Mouse (Mus musculus): ENCODE results near the gene Neu2.

Gene Neu2

DNA sequence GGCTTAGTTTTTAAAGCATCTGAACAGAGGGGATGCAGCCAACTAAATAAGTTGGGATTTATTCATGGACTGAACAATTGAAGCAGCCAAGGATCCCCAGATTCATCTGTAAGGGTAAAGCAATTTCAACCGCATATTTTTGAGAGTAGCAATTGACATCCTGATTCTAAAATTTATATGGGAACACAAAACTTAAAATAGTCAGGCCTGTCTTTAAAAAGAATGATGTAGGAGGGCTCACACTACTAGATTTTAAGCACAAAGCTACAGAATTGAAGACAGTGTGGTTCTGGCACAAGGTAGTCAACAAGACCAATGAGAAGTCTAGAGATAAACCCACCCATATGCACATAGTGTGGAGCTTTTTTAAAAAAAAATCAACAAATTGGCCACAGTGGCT is 27.3 kb downstream of the Neu2 start:
- no peak for DNase-seq (ENCODE audit: extremely low spot score)

DNA sequence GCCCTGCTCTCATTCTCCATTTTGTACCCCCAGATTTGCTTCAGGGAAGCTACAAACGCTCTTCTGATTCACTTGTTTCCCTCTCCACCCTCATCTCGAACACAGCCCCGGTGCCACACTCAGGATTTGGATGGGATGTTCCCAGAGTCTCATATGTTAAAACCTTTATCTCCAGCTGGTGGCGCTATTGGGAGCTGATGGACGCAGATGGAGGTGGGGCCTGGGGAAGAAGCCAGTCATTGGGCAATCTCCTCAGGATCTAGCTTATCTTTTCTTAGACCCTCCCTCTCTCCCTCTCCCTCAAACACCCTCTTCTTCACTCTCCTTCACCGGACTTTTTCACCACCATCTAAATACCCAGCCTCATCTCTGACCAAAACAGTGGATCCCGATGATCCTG is 31.9 kb downstream of the Neu2 start:
- DNase-seq (ENCODE audit: extremely low spot score) = peak; percentile 42

DNA sequence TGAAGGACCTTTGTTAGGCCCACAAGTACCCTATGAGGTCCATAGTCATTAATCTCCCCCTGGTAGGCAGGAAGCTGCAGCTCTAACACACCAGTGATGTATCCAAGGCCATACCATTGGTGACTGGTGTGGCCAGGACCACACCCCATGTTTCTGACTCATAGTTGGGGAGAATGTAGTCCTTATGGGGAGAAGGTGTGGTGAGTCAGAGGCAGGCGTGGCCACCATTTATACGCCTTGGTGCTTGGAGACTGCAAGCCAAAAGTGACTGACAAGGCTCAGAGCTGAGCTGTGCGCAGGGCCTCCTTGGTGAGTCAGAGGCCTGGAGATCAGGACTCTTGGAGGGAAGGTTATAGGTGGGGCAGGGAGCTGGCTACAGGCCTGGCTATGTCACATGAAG is 41.3 kb downstream of the Neu2 start:
- DNase-seq (ENCODE audit: extremely low spot score) = no peak

DNA sequence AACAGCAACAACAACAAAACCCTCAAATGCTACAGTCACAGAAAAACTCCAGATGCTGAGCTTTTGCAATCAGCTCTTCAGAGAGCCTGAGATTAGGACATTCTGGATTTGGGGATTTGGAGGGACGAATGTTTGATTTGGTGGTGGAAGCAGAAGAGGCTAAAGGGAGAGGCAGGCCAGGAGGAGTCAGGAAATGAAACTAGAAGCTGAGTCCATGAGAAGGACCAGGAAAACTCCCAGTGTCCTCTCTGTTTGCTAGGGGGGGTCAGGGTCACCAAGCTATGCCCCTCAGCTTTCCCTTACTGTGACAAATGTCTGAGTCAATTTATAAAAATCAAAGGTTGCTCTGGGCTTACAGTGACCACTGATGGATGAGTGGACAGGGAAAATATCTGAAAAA is 43.9 kb downstream of the Neu2 start:
- no peak for DNase-seq (ENCODE audit: extremely low spot score)

DNA sequence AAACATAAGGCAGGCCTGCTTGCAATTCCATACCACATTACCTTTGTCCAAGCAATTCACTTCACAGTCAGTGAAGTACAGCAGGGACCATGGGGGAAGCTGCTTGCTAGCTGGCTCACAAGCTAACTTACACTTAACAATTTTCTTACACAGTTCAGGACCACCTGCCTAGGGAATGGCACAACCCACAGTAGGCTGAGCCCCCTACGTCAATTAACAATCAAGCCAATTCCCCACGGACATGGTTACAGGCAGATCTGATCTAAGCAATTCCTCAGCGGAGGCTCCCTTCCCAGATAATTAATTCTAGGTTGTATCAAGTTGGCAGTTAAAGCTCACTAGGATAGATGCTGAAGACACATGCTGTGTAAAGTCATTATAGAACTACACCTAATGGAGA is 53.3 kb downstream of the Neu2 start:
- no peak for DNase-seq (ENCODE audit: extremely low spot score)

DNA sequence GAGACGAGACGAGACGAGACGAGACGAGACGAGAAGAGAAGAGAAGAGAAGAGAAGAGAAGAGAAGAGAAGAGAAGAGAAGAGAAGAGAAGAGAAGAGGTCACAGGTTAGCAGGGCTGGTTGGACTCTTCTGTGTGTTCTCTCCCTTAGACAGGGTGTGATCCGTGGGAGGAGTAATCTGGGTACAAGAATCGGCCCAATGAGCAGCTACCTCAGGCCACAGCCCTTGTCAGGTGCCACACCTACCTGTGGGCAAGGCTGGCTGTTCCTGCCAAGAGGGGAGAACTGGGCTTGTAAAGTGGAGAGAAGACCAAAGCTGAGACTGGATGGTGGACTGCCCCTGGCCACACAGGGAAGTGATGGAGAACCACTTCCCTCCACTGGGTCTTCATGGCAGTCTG is 56.1 kb downstream of the Neu2 start:
- no peak for DNase-seq (ENCODE audit: extremely low spot score)

DNA sequence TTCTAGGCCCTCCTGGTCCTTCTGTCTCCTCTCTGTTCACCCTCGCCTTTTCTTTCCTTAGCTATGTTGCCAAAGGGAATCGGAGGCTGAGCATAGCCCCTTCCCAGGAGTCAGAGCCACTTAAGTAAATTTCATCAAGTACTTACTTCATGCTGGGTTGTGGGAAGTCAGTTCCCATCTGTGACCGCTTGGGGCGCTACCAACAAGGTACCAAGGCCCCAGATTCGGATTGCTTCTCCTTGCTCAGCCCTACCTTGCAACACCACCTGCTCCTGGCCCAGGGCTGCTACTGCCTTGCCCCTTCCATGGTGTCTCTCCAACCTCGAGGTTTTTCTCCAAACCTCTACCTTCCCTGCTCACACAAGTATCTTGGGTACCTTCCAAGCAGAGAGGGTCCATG is 58.7 kb downstream of the Neu2 start:
- DNase-seq (ENCODE audit: extremely low spot score) = no peak

DNA sequence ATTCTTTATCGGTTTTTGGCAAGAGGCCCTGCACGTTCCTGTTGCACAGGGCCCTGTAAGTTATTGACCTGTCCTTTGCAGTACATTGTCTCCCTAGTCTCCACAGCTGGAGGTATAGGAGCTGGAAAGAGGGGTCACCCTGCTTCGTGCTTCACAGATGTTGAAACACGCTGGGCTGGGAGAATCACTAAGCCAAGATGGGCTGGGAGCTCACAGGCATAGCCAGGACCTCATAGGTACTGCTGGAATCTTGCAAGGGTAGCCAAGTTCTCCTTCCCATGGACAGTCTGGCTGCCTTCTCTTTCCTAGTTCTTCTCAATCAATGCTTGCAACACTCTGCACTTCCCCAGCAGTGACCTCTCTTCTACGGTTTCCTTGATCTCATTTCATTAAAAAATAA is 63.6 kb downstream of the Neu2 start:
- no peak for DNase-seq (ENCODE audit: extremely low spot score)

DNA sequence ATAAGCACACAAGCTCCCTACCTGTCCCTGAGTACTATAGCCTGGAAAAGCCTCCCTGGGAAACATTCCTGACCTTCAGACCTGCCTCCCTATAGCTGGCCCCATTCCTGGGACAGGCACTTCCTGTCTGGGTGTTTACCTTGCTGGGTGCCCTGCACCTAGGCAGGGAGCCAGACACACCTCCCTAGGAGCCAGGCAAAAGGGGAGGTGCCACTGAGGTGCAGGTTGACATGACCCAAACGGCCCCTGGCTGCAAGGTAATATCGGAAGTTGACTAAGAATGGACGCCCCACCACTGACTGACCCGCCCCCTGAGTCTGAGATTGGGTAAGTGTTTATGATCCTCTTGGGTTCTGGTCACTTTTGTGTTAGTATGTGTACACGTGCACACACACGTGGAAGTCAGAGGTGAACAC is 64.1 kb downstream of the Neu2 start, which contains the start of gene Ngef:
TSS of gene Ngef (minus strand) at position 71 of the 416 bp plus-strand sequence.
- no peak for DNase-seq (ENCODE audit: extremely low spot score)

DNA sequence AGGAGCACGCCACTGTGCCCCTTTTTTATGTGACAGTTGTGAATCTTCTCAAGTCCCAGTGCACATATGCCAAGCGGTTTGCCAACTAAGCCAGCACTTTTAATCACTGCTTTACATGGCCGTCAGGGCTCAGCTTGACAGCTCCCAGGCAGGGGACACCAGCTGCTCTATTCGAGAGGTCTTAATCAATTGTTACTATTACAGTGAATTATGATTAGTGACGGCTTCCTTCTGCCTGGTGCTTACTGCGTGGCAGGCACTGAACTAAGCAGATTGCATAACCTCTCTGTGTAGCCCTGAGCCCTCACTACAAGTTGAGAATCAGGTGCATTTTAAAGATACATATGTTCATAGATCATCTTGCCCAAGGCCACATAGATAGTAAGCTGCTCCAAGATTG is 64.7 kb downstream of the Neu2 start:
- DNase-seq (ENCODE audit: extremely low spot score) = no peak

DNA sequence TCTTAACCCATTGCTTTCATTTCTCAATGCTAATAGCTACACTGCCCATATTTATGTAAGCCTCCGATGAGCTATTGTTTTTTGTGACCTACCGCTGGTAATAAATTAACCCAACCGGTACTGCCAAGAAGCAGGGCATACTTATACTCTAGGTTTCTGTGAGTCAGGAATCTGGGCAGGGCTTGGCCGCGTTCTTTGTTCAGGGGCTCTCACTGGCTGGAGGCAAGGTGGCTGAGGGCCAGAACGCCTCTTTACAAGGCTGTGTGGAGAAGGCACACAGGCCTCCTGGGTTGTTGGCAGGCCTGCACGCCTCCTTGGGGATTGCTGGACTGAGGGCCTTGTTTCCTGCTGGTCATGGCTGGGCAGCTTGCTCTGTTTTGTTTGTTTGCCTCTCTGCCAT is 65.1 kb downstream of the Neu2 start:
- no peak for DNase-seq (ENCODE audit: extremely low spot score)

DNA sequence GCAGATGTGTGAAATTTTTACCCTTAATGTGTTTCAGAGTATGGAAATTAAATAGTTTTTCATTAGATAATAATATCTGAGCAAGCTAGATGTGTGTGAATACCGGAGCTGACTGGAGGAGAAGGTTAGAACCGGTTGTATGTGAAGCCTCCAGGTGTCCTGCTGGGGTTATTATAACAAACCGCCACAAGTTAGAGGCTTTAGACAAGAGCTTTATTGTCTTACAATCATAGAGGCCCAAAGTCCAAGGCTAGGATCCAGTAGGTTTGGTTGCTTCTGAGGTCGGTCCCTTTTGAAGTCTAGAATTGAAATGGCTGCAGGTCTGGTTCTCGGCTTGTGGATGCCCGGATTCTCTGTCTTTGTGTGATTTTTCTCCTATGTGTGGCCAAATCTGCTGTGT is 69.3 kb downstream of the Neu2 start:
- no peak for DNase-seq (ENCODE audit: extremely low spot score)

DNA sequence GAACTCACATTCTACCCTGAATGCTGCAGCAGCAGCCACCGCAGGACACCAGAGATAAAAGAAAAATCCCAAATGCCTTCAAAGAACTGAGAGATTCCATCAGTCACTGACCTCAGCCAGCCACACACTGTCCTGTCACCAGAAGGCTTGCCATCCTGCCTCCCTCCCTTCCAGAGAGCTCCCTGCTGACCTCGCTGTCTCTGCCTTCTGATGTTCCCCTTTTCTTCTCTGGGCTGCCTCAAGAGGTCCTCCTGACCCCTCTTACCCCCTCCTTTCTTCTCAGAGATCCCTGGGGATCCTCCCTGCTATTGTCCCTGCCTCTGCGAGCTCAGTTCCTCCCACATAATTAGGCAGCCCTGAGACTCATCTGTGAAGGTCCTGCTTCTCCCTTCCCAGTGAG is 71.1 kb downstream of the Neu2 start:
- peak; percentile 51 for DNase-seq (ENCODE audit: extremely low spot score)

DNA sequence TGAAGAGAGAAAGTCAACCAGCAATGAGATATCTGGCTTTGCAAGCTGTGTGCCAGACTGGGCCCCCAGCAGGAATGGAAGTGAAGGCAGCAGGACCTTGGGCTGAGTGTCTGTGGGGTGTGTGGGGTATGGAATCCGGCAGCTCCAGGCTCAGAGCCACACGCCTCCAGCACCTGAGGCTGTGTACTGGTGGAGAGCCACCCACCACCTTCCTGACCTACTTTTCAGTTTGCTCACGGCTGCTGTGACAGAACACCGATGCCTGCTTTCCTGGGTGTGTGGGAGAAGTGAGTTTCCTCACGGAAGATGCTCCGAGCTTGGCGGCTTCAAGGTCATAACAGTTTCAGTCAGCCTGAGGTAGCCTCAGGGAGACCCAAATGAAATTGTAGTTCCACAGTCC is 79.5 kb downstream of the Neu2 start:
- no peak for DNase-seq (ENCODE audit: extremely low spot score)

DNA sequence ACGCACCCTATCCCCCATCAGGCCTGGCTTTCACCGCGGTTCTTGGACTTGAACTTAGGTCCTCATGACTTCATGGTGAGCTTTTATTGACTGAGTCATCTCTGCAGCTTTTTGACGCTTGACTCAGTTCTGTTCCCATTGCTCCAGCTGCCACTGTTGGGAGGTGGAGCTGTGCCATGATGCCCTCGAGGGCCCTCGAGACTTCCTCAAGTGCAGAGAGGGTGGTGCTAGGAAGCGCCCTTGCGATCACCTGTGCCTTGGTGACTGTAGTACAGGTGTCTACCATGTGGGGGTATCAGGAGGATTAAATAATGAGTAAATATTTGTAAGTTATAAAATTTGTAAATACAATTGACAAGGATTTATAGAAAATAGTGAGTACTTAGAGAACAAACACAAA is 80.3 kb downstream of the Neu2 start:
- no peak for DNase-seq (ENCODE audit: extremely low spot score)

DNA sequence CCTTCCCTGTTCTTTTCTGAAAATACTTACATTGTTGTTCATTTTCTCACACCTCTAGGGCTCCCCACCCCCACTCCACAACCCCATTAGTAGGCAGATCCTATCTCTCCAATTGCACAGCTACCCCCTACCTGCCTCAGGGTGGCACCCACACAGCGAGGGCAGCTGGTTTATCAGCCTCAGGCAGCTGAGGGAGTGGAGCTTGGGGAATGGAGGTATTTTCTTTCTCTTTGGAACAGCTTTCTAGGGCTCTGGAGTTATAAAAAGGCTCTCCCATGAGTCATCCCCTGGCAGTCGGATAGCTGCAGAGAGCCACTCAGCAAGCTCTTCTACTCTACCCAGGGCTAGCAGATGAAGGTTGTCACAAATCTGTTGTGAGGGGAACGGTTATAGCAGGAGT is 84.6 kb downstream of the Neu2 start:
- DNase-seq (ENCODE audit: extremely low spot score) = no peak

DNA sequence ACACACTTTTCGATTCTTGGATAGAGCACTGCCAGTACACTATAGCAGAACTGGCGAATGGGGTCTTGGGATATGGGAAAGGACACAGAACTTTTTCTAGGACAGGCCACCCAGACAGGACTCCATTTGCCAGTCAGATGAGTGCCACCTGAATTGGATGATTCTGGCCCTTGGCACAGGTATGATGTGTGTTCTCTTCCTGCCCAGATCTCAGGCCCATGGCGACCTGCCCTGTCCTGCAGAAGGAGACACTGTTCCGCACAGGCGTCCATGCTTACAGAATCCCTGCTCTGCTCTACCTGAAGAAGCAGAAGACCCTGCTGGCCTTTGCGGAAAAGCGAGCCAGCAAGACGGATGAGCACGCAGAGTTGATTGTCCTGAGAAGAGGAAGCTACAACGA is 85.0 kb downstream of the Neu2 start:
- no peak for DNase-seq (ENCODE audit: extremely low spot score)

DNA sequence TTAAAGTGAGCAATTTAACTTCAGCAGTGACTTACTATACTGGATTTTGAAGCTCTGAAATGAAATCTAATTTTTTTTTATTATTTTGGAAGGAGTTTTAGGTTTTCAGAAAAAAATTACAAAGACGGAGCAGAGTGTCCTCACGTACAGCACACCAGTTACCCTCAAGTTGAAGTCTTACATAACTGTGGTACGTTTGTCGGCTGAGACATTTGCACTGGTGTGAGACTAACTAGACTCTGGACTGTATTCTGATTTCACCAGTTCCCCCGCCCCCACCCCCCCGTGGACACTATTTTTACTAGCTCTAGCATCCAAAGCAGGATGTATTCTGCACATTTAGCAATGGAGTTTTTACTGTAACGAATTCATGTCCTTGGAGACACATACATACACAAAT is 90.8 kb downstream of the Neu2 start:
- DNase-seq (ENCODE audit: extremely low spot score) = no peak

DNA sequence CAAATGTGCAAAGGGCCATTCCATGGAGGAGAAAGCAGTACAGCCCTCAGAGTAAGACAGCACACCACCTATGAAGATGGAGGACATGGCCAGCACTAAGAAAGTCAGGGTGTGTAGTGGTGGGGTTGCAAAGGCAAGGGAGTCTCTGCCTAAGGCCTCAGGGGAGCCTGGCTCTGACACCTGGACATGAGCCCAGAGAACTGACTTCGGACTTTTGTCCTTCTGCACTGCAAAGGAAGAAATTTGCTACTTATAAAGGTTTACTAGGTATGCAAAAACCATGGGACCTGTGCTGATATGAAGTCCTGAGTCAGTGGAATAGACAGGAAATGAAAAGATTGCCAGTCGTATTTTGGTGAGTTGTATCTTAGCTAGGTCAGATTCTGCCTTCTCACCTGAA is 92.1 kb downstream of the Neu2 start:
- DNase-seq (ENCODE audit: extremely low spot score) = no peak

DNA sequence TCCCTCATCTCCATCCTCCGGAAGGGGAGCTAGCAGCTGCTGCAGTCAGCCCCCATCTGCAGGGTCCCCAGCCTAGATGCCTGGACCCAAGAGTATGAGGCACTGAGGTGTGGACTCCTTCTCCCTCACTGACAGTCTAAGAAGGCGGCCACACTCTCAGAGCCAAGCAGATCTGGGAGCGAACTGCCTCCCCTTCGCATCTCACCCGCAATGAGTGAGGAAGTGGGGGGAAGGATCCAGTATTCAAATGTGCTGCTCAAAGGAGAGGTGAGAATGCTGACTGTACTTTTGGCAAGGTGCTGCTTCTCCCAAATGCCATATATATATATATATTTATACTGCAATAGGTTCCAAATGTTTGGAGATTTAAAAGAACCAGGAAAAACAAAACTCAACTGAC is 93.7 kb downstream of the Neu2 start:
- no peak for DNase-seq (ENCODE audit: extremely low spot score)

DNA sequence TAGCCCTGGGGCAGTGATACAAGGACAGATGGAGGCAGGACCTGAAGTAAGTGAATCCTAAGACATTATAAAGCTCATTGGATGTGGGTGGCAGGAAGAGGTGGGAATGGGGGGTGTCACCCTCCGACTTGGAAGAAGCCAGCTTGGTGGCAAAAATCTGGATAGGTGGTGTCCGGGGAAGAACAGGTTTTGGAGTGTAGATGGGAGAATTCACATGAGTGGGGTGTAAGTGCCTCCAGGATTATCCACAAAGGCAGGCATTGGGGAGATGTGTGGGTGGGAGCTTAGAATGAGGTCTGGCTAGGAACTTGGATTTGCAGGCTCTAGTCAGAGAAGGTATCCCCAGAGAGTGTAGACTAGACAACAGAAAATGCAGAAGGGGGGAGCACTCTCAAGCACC is 95.6 kb downstream of the Neu2 start:
- no peak for DNase-seq (ENCODE audit: extremely low spot score)

DNA sequence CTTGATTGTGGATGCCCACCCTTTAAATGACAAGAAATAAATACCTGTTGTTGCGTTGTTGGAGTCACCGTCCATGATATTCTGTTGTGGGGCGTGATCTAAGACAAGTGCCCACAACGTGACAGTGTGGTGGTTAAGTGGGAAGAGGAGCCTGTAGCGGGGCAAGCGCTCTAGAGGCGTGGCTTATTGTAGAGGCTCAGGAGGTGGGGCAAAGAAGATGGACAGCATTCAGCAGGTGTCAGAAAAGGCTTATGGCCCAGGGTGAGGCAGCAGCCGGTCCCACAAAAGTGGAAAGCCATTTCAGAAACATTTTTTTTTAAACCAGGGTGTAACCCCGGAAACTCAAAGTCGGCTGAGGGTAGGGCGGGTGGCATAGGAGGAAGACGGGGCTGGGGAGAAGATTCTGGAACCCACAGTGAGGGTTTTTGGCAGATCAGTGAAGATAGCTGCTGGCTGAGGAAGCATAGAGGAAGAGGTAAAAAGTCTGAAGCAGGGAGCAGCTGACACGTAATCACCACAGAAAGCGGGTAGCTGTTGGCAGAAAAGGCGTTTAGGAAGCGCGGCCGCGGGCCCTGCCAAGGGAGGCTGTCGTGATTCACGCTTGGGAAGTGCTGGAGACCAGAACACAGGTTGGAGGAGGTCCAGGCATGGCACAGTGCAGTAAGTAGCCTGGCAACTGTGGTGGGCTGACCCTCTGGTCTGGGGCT is 97.8 kb downstream of the Neu2 start:
- DNase-seq (ENCODE audit: extremely low spot score) = no peak

DNA sequence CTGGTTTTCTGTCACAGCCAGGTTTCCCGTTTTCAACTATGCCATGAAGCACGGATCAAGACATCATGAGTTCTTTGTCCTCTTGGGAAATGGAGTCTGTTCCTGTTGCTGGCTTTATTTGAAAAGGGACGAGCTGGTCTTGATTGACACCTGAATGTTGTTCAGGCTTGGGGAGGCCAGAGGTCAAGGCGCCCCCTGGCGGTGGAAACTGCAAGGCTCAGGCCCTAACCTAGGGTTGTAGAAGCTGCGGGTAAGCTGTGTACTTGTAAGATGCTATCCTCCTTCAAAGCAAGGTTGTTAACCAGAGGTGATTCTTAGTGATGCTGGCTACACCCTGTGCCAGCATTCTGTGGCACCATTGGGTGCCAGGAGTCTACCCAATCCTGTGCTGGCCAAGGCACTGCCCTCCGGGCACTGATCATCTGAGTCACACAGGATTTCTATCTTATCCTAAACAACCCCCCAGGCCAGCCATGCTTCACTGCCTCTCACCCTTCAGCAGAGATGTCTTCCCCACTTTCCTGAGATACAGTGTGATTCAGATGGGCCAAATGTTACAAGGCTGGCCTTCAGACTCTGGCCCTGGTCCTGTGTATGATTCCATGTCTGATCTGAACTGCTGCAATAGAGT is 98.8 kb downstream of the Neu2 start:
- peak; percentile 61 for DNase-seq (ENCODE audit: extremely low spot score)
